Mouse (Mus musculus): Measurements from ENCODE around the gene Ern1. TPM values are rescaled to one million over a fixed set of nuclear protein-coding genes. Genes with fewer than 3 reads are reported as not detected.

Gene Ern1
- polyA plus RNA-seq, 1 experiment: 18.1 TPM

DNA sequence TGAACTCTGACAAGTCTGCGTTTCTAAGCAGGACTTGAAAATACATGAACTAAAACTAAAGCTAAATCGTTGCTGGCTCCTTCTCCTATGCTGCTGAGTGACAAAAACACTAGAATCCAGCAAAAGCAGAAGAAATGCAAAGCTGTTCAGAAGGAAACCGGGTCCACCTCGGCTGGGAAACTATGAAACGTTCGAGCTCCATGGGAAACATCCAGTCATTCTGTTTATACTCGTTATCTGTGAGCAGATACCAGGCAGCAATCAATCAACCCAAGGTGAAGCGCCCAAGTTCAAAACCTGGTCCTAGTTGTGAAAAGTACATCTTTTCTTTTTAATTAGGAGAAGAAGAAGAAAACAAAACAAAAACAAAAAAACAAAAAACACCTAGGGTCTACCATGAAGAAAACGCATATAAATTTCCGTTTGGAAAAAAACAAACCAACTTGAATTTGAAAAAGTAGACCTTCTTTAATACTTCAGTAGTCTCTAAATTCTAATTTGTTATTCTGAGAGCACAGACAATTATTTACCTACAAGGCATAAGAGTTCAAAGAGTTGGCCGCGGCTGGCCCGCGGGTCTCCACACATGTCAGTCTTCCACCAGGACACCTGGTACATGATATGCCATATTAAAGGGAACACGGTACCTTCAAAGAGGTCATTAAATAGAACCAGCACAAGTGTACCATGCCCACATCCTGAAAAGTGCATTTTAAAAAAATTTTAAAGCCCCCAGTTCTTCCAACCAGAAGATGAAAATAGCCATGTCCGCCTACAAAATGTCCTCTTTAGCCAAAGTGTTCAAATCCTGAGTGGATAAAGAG is 1.4 kb downstream of the Ern1 start:
- Histone ChIP-seq H3K36me3 (ENCODE audit: control insufficient read depth, insufficient read depth, low read length) (no peaks in the 10 kb centered on the region), H3K4me1 (replicated peaks; ENCODE audit: control insufficient read depth, insufficient read depth, low read length) (peaks cover 9% of the 10 kb centered on the region), H3K27me3 (ENCODE audit: control insufficient read depth, insufficient read depth, low read length) (peaks cover 3% of the 10 kb centered on the region; the same call in 1 of the 2 replicates), H3K4me3 (ENCODE audit: control insufficient read depth, insufficient read depth, low read length) (no peak overlapping the region), H3K27ac (ENCODE audit: control insufficient read depth, insufficient read depth, low read length) (no peak overlapping the region)
- DNase-seq: no peak
- 11% methylated on average over 16 of the region's 16 CpGs for WGBS
- TF ChIP-seq POLR2A (IDR thresholded peaks at IDR 0.05; ENCODE audit: control insufficient read depth, extremely low read depth, insufficient read depth, low read length, poor library complexity) (no peak), CTCF (IDR thresholded peaks at IDR 0.05; ENCODE audit: borderline replicate concordance, control insufficient read depth, extremely low read depth, insufficient read depth, low read length, poor library complexity) (no peak)

DNA sequence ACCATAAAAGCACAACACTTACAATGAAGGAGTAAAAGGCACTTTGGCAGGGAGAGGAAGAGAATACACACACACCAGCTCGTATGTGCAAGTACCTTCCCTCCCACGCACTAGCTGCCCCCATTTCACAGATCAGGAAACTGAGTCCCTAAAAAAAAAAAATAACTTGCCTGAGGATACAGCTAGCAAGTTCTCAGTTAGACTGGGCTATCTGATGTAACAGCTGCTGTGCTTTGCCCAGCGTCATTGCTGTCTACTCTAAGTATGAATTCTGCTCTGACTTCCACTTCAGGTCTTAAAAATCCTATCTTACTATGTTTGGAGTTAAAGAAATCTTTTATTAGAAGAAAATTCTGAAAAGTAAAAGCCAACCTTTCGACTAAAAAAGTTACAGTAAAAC is 2.0 kb downstream of the Ern1 start:
- 62% methylated on average over 4 of the region's 4 CpGs for WGBS
- DNase-seq: no peak
- Histone ChIP-seq H3K36me3 (ENCODE audit: control insufficient read depth, insufficient read depth, low read length) (no peaks in the 10 kb centered on the region), H3K4me3 (ENCODE audit: control insufficient read depth, insufficient read depth, low read length) (no peak overlapping the region), H3K27ac (ENCODE audit: control insufficient read depth, insufficient read depth, low read length) (no peak overlapping the region), H3K4me1 (replicated peaks; ENCODE audit: control insufficient read depth, insufficient read depth, low read length) (peaks cover 9% of the 10 kb centered on the region), H3K27me3 (ENCODE audit: control insufficient read depth, insufficient read depth, low read length) (peaks cover 3% of the 10 kb centered on the region; the same call in 1 of the 2 replicates)
- TF ChIP-seq POLR2A (IDR thresholded peaks at IDR 0.05; ENCODE audit: control insufficient read depth, extremely low read depth, insufficient read depth, low read length, poor library complexity) (no peak), CTCF (IDR thresholded peaks at IDR 0.05; ENCODE audit: borderline replicate concordance, control insufficient read depth, extremely low read depth, insufficient read depth, low read length, poor library complexity) (no peak)

DNA sequence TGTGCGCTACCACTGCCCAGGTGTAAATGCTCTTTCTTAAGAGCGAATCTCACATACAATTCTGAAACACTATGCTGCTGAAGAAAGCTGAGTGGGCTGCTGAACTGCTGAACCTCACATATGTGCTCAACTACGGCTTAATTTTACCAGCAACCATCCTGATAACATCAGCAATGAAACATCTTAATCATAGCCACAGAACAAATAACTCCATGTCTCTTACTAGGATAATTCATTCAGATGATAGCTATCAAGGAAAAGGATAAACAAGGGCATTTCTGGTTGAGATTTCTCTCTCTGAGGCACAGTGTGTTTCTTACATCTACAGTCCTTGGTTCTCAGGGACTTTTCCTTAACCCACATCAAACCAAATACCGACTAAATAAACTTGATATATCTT is 2.8 kb downstream of the Ern1 start:
- H3K36me3 ChIP-seq (ENCODE audit: control insufficient read depth, insufficient read depth, low read length): no peaks in the 10 kb centered on the region
- peaks cover 3% of the 10 kb centered on the region; the same call in 1 of the 2 replicates for H3K27me3 ChIP-seq (ENCODE audit: control insufficient read depth, insufficient read depth, low read length)
- WGBS: 55% methylated on average over 4 of the region's 4 CpGs
- DNase-seq: no peak
- H3K4me3 ChIP-seq (ENCODE audit: control insufficient read depth, insufficient read depth, low read length): no peak overlapping the region
- peaks cover 9% of the 10 kb centered on the region for H3K4me1 ChIP-seq (replicated peaks; ENCODE audit: control insufficient read depth, insufficient read depth, low read length)
- TF ChIP-seq POLR2A (IDR thresholded peaks at IDR 0.05; ENCODE audit: control insufficient read depth, extremely low read depth, insufficient read depth, low read length, poor library complexity): no peak
- TF ChIP-seq CTCF (IDR thresholded peaks at IDR 0.05; ENCODE audit: borderline replicate concordance, control insufficient read depth, extremely low read depth, insufficient read depth, low read length, poor library complexity): no peak
- H3K27ac ChIP-seq (ENCODE audit: control insufficient read depth, insufficient read depth, low read length): no peak overlapping the region

DNA sequence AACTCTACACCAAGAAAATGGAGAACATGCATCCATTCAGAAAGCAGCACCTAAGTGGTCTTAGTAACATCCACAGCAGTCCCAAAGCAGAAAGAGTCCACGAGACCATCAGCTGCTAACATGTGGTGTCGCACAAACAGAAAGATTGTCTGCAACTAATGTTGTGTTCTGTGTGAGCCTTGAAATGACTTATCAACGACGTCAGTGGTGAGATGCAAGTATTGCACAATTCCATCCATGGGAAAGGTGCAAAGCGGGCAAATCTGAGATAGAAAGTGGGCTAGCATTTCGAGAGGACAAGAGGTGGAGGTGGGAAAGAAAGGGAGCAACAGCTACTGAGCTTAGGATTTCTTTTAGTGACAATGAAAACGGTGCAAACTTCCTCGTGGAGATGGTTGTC is 4.8 kb downstream of the Ern1 start:
- peaks cover 3% of the 10 kb centered on the region; the same call in 1 of the 2 replicates for H3K27me3 ChIP-seq (ENCODE audit: control insufficient read depth, insufficient read depth, low read length)
- WGBS: 79% methylated on average over 8 of the region's 8 CpGs
- DNase-seq: no peak
- H3K27ac ChIP-seq (ENCODE audit: control insufficient read depth, insufficient read depth, low read length): no peak overlapping the region
- H3K36me3 ChIP-seq (ENCODE audit: control insufficient read depth, insufficient read depth, low read length): no peaks in the 10 kb centered on the region
- TF ChIP-seq CTCF (IDR thresholded peaks at IDR 0.05; ENCODE audit: borderline replicate concordance, control insufficient read depth, extremely low read depth, insufficient read depth, low read length, poor library complexity) (no peak), POLR2A (IDR thresholded peaks at IDR 0.05; ENCODE audit: control insufficient read depth, extremely low read depth, insufficient read depth, low read length, poor library complexity) (no peak)
- H3K4me3 ChIP-seq (ENCODE audit: control insufficient read depth, insufficient read depth, low read length): no peak overlapping the region
- peaks cover 7% of the 10 kb centered on the region for H3K4me1 ChIP-seq (replicated peaks; ENCODE audit: control insufficient read depth, insufficient read depth, low read length)

DNA sequence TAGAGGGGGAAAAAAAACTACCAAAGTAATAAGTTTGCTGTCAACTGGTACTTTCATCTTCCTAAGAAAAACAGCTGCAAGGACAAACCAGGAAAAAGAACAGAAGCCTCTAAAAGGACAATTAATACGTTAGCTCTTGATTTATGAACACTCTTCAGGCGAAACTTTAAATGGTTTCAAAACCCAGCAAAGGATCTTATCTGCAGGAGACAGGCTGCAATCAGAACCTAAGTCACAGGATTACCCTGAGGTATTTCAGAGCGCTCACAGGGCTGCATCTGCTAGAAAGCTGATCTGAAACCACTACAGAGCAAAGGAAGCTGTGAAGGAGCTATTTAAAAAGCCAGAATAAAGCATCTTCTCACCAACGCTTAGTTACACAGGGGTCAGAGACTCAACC is 6.0 kb downstream of the Ern1 start:
- Histone ChIP-seq H3K4me1 (replicated peaks; ENCODE audit: control insufficient read depth, insufficient read depth, low read length) (peaks cover 5% of the 10 kb centered on the region), H3K27me3 (ENCODE audit: control insufficient read depth, insufficient read depth, low read length) (no peaks in the 10 kb centered on the region), H3K4me3 (ENCODE audit: control insufficient read depth, insufficient read depth, low read length) (no peak overlapping the region), H3K27ac (ENCODE audit: control insufficient read depth, insufficient read depth, low read length) (no peak overlapping the region), H3K36me3 (ENCODE audit: control insufficient read depth, insufficient read depth, low read length) (no peaks in the 10 kb centered on the region)
- DNase-seq: no peak
- TF ChIP-seq CTCF (IDR thresholded peaks at IDR 0.05; ENCODE audit: borderline replicate concordance, control insufficient read depth, extremely low read depth, insufficient read depth, low read length, poor library complexity): no peak
- TF ChIP-seq POLR2A (IDR thresholded peaks at IDR 0.05; ENCODE audit: control insufficient read depth, extremely low read depth, insufficient read depth, low read length, poor library complexity): no peak
- WGBS: 3% methylated on average over 4 of the region's 4 CpGs

DNA sequence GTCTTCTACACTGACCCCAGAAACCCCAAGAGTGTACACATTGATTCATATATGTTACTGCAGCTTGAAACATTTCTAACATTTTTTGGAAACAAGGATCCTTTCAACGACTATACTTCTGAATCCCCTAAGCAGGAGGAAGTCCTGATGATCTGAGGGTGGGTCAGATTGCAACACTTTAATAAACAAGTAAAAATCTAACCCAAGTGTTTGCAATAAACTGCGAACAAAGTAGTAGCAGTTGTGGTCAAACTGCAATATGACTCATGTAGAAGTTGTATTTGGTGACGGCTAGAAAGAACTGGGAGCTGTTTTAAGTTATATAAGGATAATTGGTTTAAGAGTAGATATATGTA is 7.1 kb downstream of the Ern1 start:
- DNase-seq: no peak
- H3K4me3 ChIP-seq (ENCODE audit: control insufficient read depth, insufficient read depth, low read length): no peak overlapping the region
- no peak for TF ChIP-seq POLR2A (IDR thresholded peaks at IDR 0.05; ENCODE audit: control insufficient read depth, extremely low read depth, insufficient read depth, low read length, poor library complexity)
- no peak for TF ChIP-seq CTCF (IDR thresholded peaks at IDR 0.05; ENCODE audit: borderline replicate concordance, control insufficient read depth, extremely low read depth, insufficient read depth, low read length, poor library complexity)
- peaks cover 2% of the 10 kb centered on the region; the same call in 1 of the 2 replicates for H3K4me1 ChIP-seq (replicated peaks; ENCODE audit: control insufficient read depth, insufficient read depth, low read length)
- no peaks in the 10 kb centered on the region for H3K36me3 ChIP-seq (ENCODE audit: control insufficient read depth, insufficient read depth, low read length)
- no peak overlapping the region for H3K27ac ChIP-seq (ENCODE audit: control insufficient read depth, insufficient read depth, low read length)
- 57% methylated on average over 3 of the region's 3 CpGs for WGBS
- no peaks in the 10 kb centered on the region for H3K27me3 ChIP-seq (ENCODE audit: control insufficient read depth, insufficient read depth, low read length)

Measured in thymus, adult 2 months (tissue).